Mouse (Mus musculus) intestine, embryonic 15.5 days (tissue): Measurements from ENCODE around the gene Setd7. TPM values are rescaled to one million over a fixed set of nuclear protein-coding genes. Genes with fewer than 3 reads are reported as not detected.
A peak's percentile ranks its signal among the peaks of the same experiment; 100 is the strongest.

Experiments
- ATAC-seq: fragments of 200-750 bp; cut with Nextera tagmentation; 2 replicates; pipeline ENCODE4 v1.8.0; 2017; ENCODE audit warnings: moderate TSS enrichment, moderate library complexity
- H3K27ac ChIP-seq: fragments of 300-500 bp; sonication (generic); 2 replicates; pipeline ENCODE4 v1.5.1; 2015; ENCODE audit warnings: mild to moderate bottlenecking, inconsistent platforms
- H3K27me3 ChIP-seq: fragments of 300-500 bp; sonication (generic); replicated peaks from 2 replicates; pipeline ENCODE4 v1.6.1; 2015; ENCODE audit warnings: inconsistent platforms
- H3K36me3 ChIP-seq: fragments of 300-500 bp; sonication (generic); 2 replicates; pipeline ENCODE4 v1.6.1; 2015; ENCODE audit warnings: inconsistent platforms
- H3K4me1 ChIP-seq: fragments of 300-500 bp; sonication (generic); replicated peaks from 2 replicates; pipeline ENCODE4 v1.6.1; 2015; ENCODE audit warnings: inconsistent platforms
- H3K4me2 ChIP-seq: fragments of 300-500 bp; sonication (generic); replicated peaks from 2 replicates; pipeline ENCODE4 v1.6.1; 2015; ENCODE audit warnings: mild to moderate bottlenecking, inconsistent platforms
- H3K4me3 ChIP-seq: fragments of 300-500 bp; sonication (generic); replicated peaks from 2 replicates; pipeline ENCODE4 v1.5.1; 2015; ENCODE audit warnings: inconsistent platforms
- H3K9ac ChIP-seq: fragments of 300-500 bp; sonication (generic); 2 replicates; pipeline ENCODE4 v1.6.1; 2015; ENCODE audit warnings: inconsistent platforms
- H3K9me3 ChIP-seq: fragments of 300-500 bp; sonication (generic); 2 replicates; pipeline ENCODE4 v1.6.1; 2016; ENCODE audit warnings: inconsistent platforms
- WGBS: fragments of 180-500 bp; shearing (Covaris S2); methylation state at CpG from one replicate; pipeline ENCODE4 v1.1.7; 2015; 5-methylcytosine and 5-hydroxymethylcytosine counted together
- polyA plus RNA-seq: library from polyadenylated mRNA; unstranded; fragments of >200 nt; fragmentation: Nextera tagmentation; extraction: Ambion mirVana; gene quantifications from 2 replicates; pipeline ENCODE4 v1.2.1, GENCODE M21; 2015

The Setd7 gene
- polyA plus RNA-seq, 1 experiment from 2014 or later, result 2.4 TPM

GRCm38 (mm10) chr3:51481881-51482280, 78.8 kb downstream of the Setd7 start:
- H3K9me3 ChIP-seq, result no peaks in the 10 kb centered on the region
- H3K4me3 ChIP-seq, result no peak overlapping the region
- no peaks in the 10 kb centered on the region for H3K36me3 ChIP-seq
- peaks cover 11% of the 10 kb centered on the region; the same call in 1 of the 2 replicates for H3K4me1 ChIP-seq
- H3K9ac ChIP-seq, result no peak overlapping the region
- no peak overlapping the region for H3K4me2 ChIP-seq
- H3K27me3 ChIP-seq, result no peaks in the 10 kb centered on the region
- no peak for ATAC-seq
- no peak overlapping the region for H3K27ac ChIP-seq
- WGBS, result 49% methylated on average over 3 of the region's 3 CpGs

DNA sequence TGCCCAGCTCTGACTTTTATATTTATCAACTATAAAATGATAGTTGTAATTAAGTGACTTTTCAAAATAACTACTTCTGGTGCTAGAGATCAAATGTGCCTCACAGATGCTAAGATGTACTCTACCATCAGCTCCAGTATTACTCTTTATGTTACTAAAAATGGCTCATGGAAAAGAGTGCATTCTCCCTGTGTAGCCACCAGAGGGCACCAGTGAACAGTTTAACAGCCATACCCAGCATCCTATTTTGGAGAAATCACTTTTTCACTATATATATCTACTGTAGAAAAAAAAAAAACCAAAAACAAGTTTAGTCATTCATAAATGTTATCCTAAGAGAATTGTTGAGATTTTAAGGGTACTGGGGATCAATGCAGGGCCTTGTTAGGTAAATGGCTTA, 79.6 kb downstream of the Setd7 start:
- Histone ChIP-seq H3K27me3 (no peaks in the 10 kb centered on the region), H3K27ac (no peak overlapping the region), H3K36me3 (no peaks in the 10 kb centered on the region), H3K4me2 (no peak overlapping the region), H3K4me3 (no peak overlapping the region), H3K9ac (no peak overlapping the region), H3K4me1 (peaks cover 11% of the 10 kb centered on the region; the same call in 1 of the 2 replicates), H3K9me3 (no peaks in the 10 kb centered on the region)
- no peak for ATAC-seq

DNA sequence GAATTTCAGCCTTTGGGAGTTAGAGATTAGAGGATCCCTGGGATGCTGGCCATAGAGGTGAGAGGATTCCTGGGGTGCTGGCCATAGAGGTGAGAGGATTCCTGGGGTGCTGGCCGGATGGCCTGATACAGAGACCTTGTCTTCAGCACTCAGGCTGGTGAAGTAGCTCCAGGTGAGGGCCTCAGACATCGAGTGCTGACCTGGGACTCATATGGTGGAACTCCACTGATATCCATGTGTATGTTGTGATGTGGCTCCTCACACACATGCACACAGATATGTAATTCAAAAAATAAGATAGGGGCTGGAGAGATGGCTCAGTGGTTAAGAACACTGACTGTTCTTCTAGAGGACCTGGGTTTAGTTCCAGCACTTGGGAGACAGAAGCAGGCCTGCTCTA, 80.8 kb downstream of the Setd7 start:
- Histone ChIP-seq H3K27ac (no peak overlapping the region), H3K9me3 (no peaks in the 10 kb centered on the region), H3K9ac (no peak overlapping the region), H3K4me3 (no peak overlapping the region), H3K36me3 (no peaks in the 10 kb centered on the region), H3K4me2 (no peak overlapping the region), H3K4me1 (no peaks in the 10 kb centered on the region), H3K27me3 (no peaks in the 10 kb centered on the region)
- 36% methylated on average over 2 of the region's 2 CpGs for WGBS
- no peak for ATAC-seq

- Histone ChIP-seq H3K9me3 (no peaks in the 10 kb centered on the region), H3K27me3 (no peaks in the 10 kb centered on the region), H3K27ac (no peak overlapping the region), H3K4me2 (no peak overlapping the region), H3K9ac (no peak overlapping the region), H3K36me3 (peaks cover 11% of the 10 kb centered on the region; the same call in 1 of the 2 replicates), H3K4me3 (no peak overlapping the region), H3K4me1 (no peaks in the 10 kb centered on the region)
- WGBS, result 73% methylated on average over 4 of the region's 4 CpGs
- peak; percentile 30 for ATAC-seq
Observed at GRCm38 (mm10) chr3:51475706-51476105, 85.0 kb downstream of the Setd7 start.

- H3K36me3 ChIP-seq, result peaks cover 14% of the 10 kb centered on the region; the same call in 1 of the 2 replicates
- no peaks in the 10 kb centered on the region for H3K27me3 ChIP-seq
- no peaks in the 10 kb centered on the region for H3K4me1 ChIP-seq
- H3K9ac ChIP-seq, result no peak overlapping the region
- H3K4me3 ChIP-seq, result no peak overlapping the region
- no peak for ATAC-seq
- H3K4me2 ChIP-seq, result no peak overlapping the region
- H3K27ac ChIP-seq, result no peak overlapping the region
- WGBS, result 79% methylated on average over 2 of the region's 2 CpGs
- no peaks in the 10 kb centered on the region for H3K9me3 ChIP-seq
Observed at GRCm38 (mm10) chr3:51468530-51468929, 92.1 kb downstream of the Setd7 start.

Other genes with a start within 250 kb of the Setd7 start
- gene Elf2, start 220.2 kb downstream of the Setd7 start, polyA plus RNA-seq, result 62.8 and 65.4 TPM in 2 replicates
- 4.0 and 7.5 TPM in 2 replicates for gene Mgarp, start 164.1 kb downstream of the Setd7 start, polyA plus RNA-seq
- gene Ndufc1, start 151.9 kb downstream of the Setd7 start, polyA plus RNA-seq, result 798 and 916 TPM in 2 replicates
- 45.7 and 51.6 TPM in 2 replicates for gene Naa15, start 145.7 kb downstream of the Setd7 start, polyA plus RNA-seq
- gene Rab33b, start 77.0 kb downstream of the Setd7 start, polyA plus RNA-seq, result 22.0 and 23.4 TPM in 2 replicates
- 30.2 and 33.3 TPM in 2 replicates for gene Mgst2, start 99.5 kb upstream of the Setd7 start, polyA plus RNA-seq